Mouse (Mus musculus) cerebellum, adult 2 months (tissue): ENCODE measurements around the gene Banp.

ENCODE experiments used
- CTCF ChIP-seq: fragments of 200-500 bp; IDR thresholded peaks from 2 replicates; pipeline ENCODE4 v1.5.1; 2011; ENCODE audit warnings: low read depth, mild to moderate bottlenecking, control low read depth, low read length, moderate library complexity, borderline replicate concordance; ENCODE audit not compliant: insufficient read depth
- POLR2A ChIP-seq: fragments of 200-500 bp; IDR thresholded peaks from 2 replicates; pipeline ENCODE4 v1.6.1; 2011; ENCODE audit warnings: low read length, control low read depth, borderline replicate concordance; ENCODE audit not compliant: insufficient read depth

DNA sequence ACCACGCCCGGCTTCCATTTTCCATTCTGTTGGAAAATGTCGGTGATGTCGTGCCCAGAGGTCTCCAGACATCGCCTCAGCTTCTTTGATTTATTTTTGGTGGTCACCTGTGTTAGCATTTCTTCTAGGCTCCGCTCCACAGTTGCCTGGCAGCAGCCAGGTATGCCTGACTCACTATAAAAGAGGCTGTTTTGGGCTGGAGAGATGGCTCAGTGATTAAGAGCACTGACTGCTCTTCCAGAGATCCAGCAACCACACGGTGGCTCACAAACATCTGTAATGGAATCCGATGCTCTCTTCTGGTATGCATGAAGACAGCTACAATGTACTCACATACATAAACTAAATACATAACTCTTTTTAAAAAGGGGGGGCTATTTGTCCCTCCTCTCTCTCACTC, 23.3 kb upstream of the Banp start:
- TF ChIP-seq CTCF: no peak
- TF ChIP-seq POLR2A: no peak
